Mouse (Mus musculus) intestine, postnatal 0 days (tissue): ENCODE results near the gene Gucy2d. TPM values are rescaled to one million over a fixed set of nuclear protein-coding genes. Genes with fewer than 3 reads are reported as not detected.

Source experiments
- ATAC-seq: fragments of 200-750 bp; cut with Nextera tagmentation; 2 replicates; pipeline ENCODE4 v1.8.0; 2017; ENCODE audit warnings: mild to moderate bottlenecking, moderate TSS enrichment, moderate library complexity
- H3K27ac ChIP-seq: fragments of 300-500 bp; sonication (generic); 2 replicates; pipeline ENCODE4 v1.5.1; 2014; ENCODE audit warnings: mild to moderate bottlenecking, low read depth, low read length, moderate library complexity
- H3K27me3 ChIP-seq: fragments of 300-500 bp; sonication (generic); replicated peaks from 2 replicates; pipeline ENCODE4 v1.6.1; 2014; ENCODE audit warnings: low read length, mixed read lengths; ENCODE audit not compliant: control insufficient read depth, insufficient read depth
- H3K36me3 ChIP-seq: fragments of 300-500 bp; sonication (generic); 2 replicates; pipeline ENCODE4 v1.6.1; 2014; ENCODE audit warnings: mild to moderate bottlenecking, moderate library complexity; ENCODE audit not compliant: control insufficient read depth, insufficient read depth
- H3K4me1 ChIP-seq: fragments of 300-500 bp; sonication (generic); replicated peaks from 2 replicates; pipeline ENCODE4 v1.6.1; 2014; ENCODE audit warnings: antibody characterized with exemption, low read length, mixed read lengths; ENCODE audit not compliant: control insufficient read depth, insufficient read depth
- H3K4me2 ChIP-seq: fragments of 300-500 bp; sonication (generic); replicated peaks from 2 replicates; pipeline ENCODE4 v1.6.1; 2014; ENCODE audit warnings: low read depth, mild to moderate bottlenecking, moderate library complexity
- H3K4me3 ChIP-seq: fragments of 300-500 bp; sonication (generic); 2 replicates; pipeline ENCODE4 v1.5.1; 2014; ENCODE audit warnings: low read depth, low read length
- H3K9ac ChIP-seq: fragments of 300-500 bp; sonication (generic); 2 replicates; pipeline ENCODE4 v1.6.1; 2014; ENCODE audit warnings: mild to moderate bottlenecking, low read depth, low read length
- H3K9me3 ChIP-seq: fragments of 300-500 bp; sonication (generic); 2 replicates; pipeline ENCODE4 v1.6.1; 2016; ENCODE audit warnings: mixed run types; ENCODE audit not compliant: control insufficient read depth
- CTCF ChIP-seq: sonication (generic); IDR thresholded peaks from 2 replicates; pipeline ENCODE4 v1.5.1; 2016; ENCODE audit warnings: low read depth, mild to moderate bottlenecking, control low read depth, antibody characterized with exemption, moderate library complexity
- WGBS: fragments of 180-500 bp; shearing (Covaris S2); extraction: QIAGEN DNeasy Blood & Tissue Kit; methylation state at CpG from one replicate; pipeline ENCODE4 v1.1.7; 2014; 5-methylcytosine and 5-hydroxymethylcytosine counted together
- polyA plus RNA-seq: library from polyadenylated mRNA; unstranded; fragments of >200 nt; fragmentation: Nextera tagmentation; extraction: Ambion mirVana; gene quantifications from 2 replicates; pipeline ENCODE4 v1.2.1, GENCODE M21; 2015

Gucy2d gene
- polyA plus RNA-seq, 1 experiment from 2014 or later: 4.5 TPM

GRCm38 (mm10) chr7:98495591-98495990 lies 55.4 kb downstream of the Gucy2d start:
- WGBS: 70% methylated on average over 1 of the region's 1 CpGs
- H3K36me3 ChIP-seq: no peaks in the 10 kb centered on the region; the same call in 1 of the 2 replicates

GRCm38 (mm10) chr7:98497451-98497850 lies 57.2 kb downstream of the Gucy2d start:
- H3K9me3 ChIP-seq: no peaks in the 10 kb centered on the region
- no peaks in the 10 kb centered on the region for H3K27me3 ChIP-seq
- H3K9ac ChIP-seq: no peak overlapping the region
- peaks cover 3% of the 10 kb centered on the region; the same call in 1 of the 2 replicates for H3K36me3 ChIP-seq
- 72% methylated on average over 5 of the region's 5 CpGs for WGBS
- no peak for TF ChIP-seq CTCF
- ATAC-seq: no peak
- H3K4me1 ChIP-seq: no peaks in the 10 kb centered on the region
- no peak overlapping the region for H3K4me2 ChIP-seq
- no peak overlapping the region for H3K4me3 ChIP-seq
- H3K27ac ChIP-seq: no peak overlapping the region

More at GRCm38 (mm10) chr7:98495591-98495990, 55.4 kb downstream of the Gucy2d start:
- H3K9me3 ChIP-seq: no peaks in the 10 kb centered on the region
- H3K4me3 ChIP-seq: no peak overlapping the region
- ATAC-seq: no peak
- no peak overlapping the region for H3K27ac ChIP-seq
- no peaks in the 10 kb centered on the region for H3K4me1 ChIP-seq
- H3K4me2 ChIP-seq: no peak overlapping the region
- no peak overlapping the region for H3K9ac ChIP-seq
- no peaks in the 10 kb centered on the region; the same call in 1 of the 2 replicates for H3K27me3 ChIP-seq
- TF ChIP-seq CTCF: no peak

DNA sequence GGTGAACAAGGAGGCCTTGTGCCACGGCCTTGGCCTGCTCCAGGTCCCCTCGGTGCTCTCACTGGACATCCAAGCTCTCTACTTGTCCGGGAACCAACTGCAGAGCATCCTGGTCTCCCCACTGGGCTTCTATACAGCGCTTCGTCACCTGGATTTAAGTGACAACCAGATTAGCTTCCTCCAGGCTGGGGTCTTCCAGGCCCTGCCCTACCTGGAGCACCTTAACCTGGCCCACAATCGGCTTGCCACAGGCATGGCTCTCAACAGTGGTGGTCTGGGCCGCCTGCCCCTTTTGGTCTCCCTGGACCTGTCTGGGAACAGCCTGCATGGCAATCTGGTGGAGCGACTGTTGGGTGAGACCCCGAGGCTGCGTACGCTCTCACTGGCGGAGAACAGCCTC lies 57.9 kb downstream of the Gucy2d start:
- Histone ChIP-seq H3K4me1 (no peaks in the 10 kb centered on the region), H3K4me2 (no peak overlapping the region), H3K9me3 (no peaks in the 10 kb centered on the region), H3K4me3 (no peak overlapping the region), H3K9ac (no peak overlapping the region), H3K27ac (no peak overlapping the region), H3K36me3 (peaks cover 3% of the 10 kb centered on the region; the same call in 1 of the 2 replicates), H3K27me3 (no peaks in the 10 kb centered on the region)
- WGBS: 91% methylated on average over 12 of the region's 12 CpGs
- ATAC-seq: no peak
- TF ChIP-seq CTCF: no peak

DNA sequence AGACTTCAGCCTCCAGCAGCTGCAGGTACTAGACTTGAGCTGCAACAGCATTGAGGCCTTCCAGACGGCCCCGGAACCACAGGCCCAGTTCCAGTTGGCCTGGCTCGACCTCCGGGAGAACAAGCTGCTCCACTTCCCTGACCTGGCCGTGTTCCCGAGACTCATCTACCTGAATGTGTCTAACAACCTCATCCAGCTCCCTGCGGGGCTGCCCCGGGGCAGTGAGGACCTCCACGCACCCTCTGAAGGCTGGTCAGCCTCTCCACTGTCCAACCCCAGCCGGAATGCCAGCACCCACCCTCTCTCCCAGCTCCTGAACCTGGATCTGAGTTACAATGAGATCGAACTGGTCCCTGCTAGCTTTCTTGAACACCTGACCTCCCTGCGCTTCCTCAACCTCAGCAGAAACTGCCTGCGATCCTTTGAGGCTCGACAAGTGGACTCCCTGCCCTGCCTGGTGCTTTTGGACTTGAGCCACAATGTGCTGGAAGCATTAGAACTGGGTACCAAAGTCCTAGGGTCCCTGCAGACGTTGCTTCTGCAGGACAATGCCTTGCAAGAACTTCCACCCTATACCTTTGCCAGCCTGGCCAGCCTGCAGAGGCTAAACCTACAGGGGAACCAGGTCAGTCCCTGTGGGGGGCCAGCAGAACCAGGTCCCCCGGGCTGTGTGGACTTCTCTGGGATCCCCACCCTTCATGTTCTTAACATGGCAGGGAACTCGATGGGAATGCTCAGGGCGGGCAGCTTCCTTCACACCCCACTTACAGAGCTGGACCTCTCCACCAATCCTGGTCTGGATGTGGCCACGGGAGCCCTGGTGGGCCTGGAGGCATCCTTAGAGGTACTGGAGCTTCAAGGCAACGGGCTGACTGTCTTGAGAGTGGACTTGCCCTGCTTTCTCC lies 58.7 kb downstream of the Gucy2d start:
- ATAC-seq: no peak
- Histone ChIP-seq H3K4me1 (no peaks in the 10 kb centered on the region), H3K4me2 (no peak overlapping the region), H3K9ac (no peak overlapping the region), H3K36me3 (peaks cover 3% of the 10 kb centered on the region; the same call in 1 of the 2 replicates), H3K27ac (no peak overlapping the region), H3K9me3 (no peaks in the 10 kb centered on the region), H3K27me3 (no peaks in the 10 kb centered on the region), H3K4me3 (no peak overlapping the region)
- no peak for TF ChIP-seq CTCF
- 78% methylated on average over 20 of the region's 20 CpGs for WGBS

- Histone ChIP-seq H3K36me3 (peaks cover 3% of the 10 kb centered on the region; the same call in 1 of the 2 replicates), H3K4me1 (no peaks in the 10 kb centered on the region), H3K9me3 (no peaks in the 10 kb centered on the region), H3K4me2 (no peak overlapping the region), H3K27ac (no peak overlapping the region), H3K4me3 (no peak overlapping the region), H3K9ac (no peak overlapping the region), H3K27me3 (no peaks in the 10 kb centered on the region)
- TF ChIP-seq CTCF: no peak
- WGBS: 70% methylated on average over 25 of the region's 25 CpGs
- ATAC-seq: no peak
Measured at GRCm38 (mm10) chr7:98499561-98500292, 59.5 kb downstream of the Gucy2d start.

DNA sequence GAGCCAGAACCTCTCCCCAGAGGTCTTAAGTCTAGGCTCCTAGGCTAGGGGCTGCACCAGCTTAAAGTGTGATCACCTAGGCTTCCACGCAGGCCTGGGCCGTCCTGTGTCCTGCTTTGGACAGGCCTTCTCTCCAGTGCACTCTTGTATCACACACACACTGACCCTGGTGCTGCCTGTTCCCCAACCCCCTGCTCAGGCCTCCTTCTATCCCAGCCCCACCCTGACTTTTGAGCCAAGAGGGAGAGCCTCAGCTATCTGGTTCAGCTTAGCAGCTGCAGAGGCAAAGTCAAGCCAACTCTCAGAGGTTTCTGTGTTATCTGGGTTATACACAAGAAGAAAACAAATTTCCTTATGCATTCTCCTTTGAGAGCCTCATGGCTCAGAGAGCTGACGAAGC lies 60.3 kb downstream of the Gucy2d start:
- ATAC-seq: no peak
- H3K9me3 ChIP-seq: no peaks in the 10 kb centered on the region
- H3K4me2 ChIP-seq: no peak overlapping the region
- H3K4me3 ChIP-seq: no peak overlapping the region
- no peaks in the 10 kb centered on the region for H3K4me1 ChIP-seq
- TF ChIP-seq CTCF: no peak
- 69% methylated on average over 3 of the region's 3 CpGs for WGBS
- H3K36me3 ChIP-seq: peaks cover 3% of the 10 kb centered on the region; the same call in 1 of the 2 replicates
- no peaks in the 10 kb centered on the region for H3K27me3 ChIP-seq
- H3K27ac ChIP-seq: no peak overlapping the region
- no peak overlapping the region for H3K9ac ChIP-seq
